Mouse (Mus musculus) stomach, embryonic 15.5 days (tissue): ENCODE results near the gene Esrrg. TPM values are rescaled to one million over a fixed set of nuclear protein-coding genes. Genes with fewer than 3 reads are reported as not detected.
A peak's percentile ranks its signal among the peaks of the same experiment; 100 is the strongest.

ENCODE experiments used
- ATAC-seq: fragments of 200-750 bp; cut with Nextera tagmentation; 2 replicates; pipeline ENCODE4 v1.8.0; 2017; ENCODE audit warnings: low read depth, moderate number of reproducible peaks, moderate TSS enrichment; ENCODE audit not compliant: insufficient read depth, low FRiP score
- H3K27ac ChIP-seq: fragments of 300-500 bp; sonication (generic); 2 replicates; pipeline ENCODE4 v1.5.1; 2015; ENCODE audit warnings: mild to moderate bottlenecking, inconsistent platforms
- H3K27me3 ChIP-seq: fragments of 300-500 bp; sonication (generic); replicated peaks from 2 replicates; pipeline ENCODE4 v1.6.1; 2015; ENCODE audit warnings: inconsistent platforms
- H3K36me3 ChIP-seq: fragments of 300-500 bp; sonication (generic); 2 replicates; pipeline ENCODE4 v1.6.1; 2015; ENCODE audit warnings: inconsistent platforms
- H3K4me1 ChIP-seq: fragments of 300-500 bp; sonication (generic); 2 replicates; pipeline ENCODE4 v1.6.1; 2015; ENCODE audit warnings: inconsistent platforms
- H3K4me2 ChIP-seq: fragments of 300-500 bp; sonication (generic); 2 replicates; pipeline ENCODE4 v1.6.1; 2015; ENCODE audit warnings: mild to moderate bottlenecking, inconsistent platforms
- H3K4me3 ChIP-seq: fragments of 300-500 bp; sonication (generic); replicated peaks from 2 replicates; pipeline ENCODE4 v1.5.1; 2015; ENCODE audit warnings: inconsistent platforms
- H3K9ac ChIP-seq: fragments of 300-500 bp; sonication (generic); 2 replicates; pipeline ENCODE4 v1.6.1; 2015; ENCODE audit warnings: inconsistent platforms
- H3K9me3 ChIP-seq: fragments of 300-500 bp; sonication (generic); 2 replicates; pipeline ENCODE4 v1.6.1; 2016; ENCODE audit warnings: inconsistent platforms
- WGBS: fragments of 180-500 bp; shearing (Covaris S2); methylation state at CpG from one replicate; pipeline ENCODE4 v1.1.7; 2015; 5-methylcytosine and 5-hydroxymethylcytosine counted together
- polyA plus RNA-seq: library from polyadenylated mRNA; unstranded; fragments of >200 nt; fragmentation: Nextera tagmentation; extraction: Ambion mirVana; gene quantifications from 2 replicates; pipeline ENCODE4 v1.2.1, GENCODE M21; 2015

Gene Esrrg
- polyA plus RNA-seq, 1 experiment from 2014 or later, result 8.2 TPM

- Histone ChIP-seq H3K9ac (no peak overlapping the region), H3K36me3 (no peaks in the 10 kb centered on the region), H3K4me2 (peak overlapping the region; percentile 92), H3K4me3 (peak overlapping the region; percentile 47), H3K4me1 (peaks cover 47% of the 10 kb centered on the region), H3K27ac (no peak overlapping the region), H3K9me3 (no peaks in the 10 kb centered on the region), H3K27me3 (peaks cover 50% of the 10 kb centered on the region)
- 3% methylated on average over 16 of the region's 16 CpGs for WGBS
- ATAC-seq, result no peak
Measured at GRCm38 (mm10) chr1:187609853-187610230, 1.3 kb downstream of the Esrrg start.

DNA sequence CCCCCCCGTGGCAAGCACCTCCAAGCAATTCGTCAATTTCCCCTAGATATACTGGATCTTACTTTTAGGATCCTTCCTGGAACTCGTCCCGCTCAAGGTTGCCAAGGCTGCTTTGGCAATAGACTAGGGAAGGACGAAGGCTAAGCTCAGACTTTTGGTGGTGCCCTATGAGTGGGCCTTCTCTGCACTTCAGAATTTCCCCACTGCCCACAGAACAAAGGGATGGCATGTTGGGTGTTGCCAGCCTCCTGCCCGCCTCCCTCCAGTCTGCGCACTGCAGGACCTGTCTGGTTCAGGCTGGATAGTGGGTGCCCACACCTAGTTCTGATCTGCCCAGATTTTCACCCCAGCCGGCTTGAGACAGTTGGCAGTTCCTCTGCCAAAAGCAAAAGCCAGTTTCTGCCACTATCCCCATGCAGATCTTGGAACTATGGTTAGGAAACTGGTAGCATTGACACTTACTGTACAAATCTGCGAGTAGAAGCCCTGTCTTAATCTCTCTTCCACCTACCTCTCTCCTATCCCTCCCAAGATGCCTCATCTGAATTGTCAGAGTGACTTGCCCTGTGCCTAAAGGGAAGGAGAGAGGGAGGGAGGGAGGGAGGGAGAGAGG is 1.9 kb downstream of the Esrrg start:
- Histone ChIP-seq H3K27ac (no peak overlapping the region), H3K27me3 (peaks cover 44% of the 10 kb centered on the region), H3K4me1 (peaks cover 41% of the 10 kb centered on the region), H3K9me3 (no peaks in the 10 kb centered on the region), H3K36me3 (no peaks in the 10 kb centered on the region), H3K9ac (no peak overlapping the region), H3K4me2 (peak overlapping the region; percentile 92), H3K4me3 (0 out of 2 replicates have a peak overlapping the region, but pooled peaks have one; percentile 47)
- ATAC-seq, result no peak
- WGBS, result 44% methylated on average over 8 of the region's 9 CpGs

DNA sequence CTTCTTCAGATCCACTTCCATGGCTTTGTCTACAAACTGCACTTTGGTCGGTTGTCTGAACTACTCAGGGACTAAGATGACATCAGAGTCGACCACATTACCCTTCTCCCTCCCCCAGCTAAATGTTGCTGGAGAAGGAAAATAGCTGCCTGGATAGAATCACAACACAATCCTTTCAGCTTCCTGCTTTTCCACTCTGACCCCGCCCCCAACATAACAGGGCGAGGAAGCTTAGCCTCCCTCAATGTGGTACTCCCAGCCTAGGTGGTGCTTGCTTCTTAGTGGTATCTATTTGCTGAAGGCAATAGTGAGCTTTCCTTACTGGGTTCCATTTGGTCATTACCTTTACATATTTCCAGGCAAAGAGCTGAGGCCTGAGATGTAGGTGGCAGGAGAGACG is 3.3 kb downstream of the Esrrg start:
- Histone ChIP-seq H3K27me3 (peaks cover 29% of the 10 kb centered on the region), H3K4me1 (peaks cover 31% of the 10 kb centered on the region)

DNA sequence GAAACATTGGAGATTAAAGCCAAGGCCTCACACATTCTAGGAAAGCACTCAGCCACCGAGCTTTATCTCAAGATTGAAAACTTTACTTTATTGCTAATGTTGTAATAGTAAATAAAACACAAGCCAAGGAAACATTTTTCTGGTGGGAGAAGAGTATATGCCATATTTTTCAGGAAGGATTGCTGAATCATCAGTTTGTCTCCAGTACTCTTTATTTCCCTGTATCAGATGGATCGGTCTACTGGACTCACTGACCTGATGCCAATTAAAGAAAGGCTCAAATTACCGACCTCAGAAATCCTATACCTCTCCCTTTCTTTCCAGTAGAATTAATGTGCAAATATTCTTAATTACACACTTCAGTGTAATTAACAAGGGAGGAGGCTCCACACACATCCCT is 4.7 kb downstream of the Esrrg start:
- peaks cover 15% of the 10 kb centered on the region for H3K27me3 ChIP-seq
- H3K4me3 ChIP-seq, result no peak overlapping the region
- no peak overlapping the region for H3K27ac ChIP-seq
- ATAC-seq, result no peak
- 70% methylated on average over 3 of the region's 3 CpGs for WGBS
- H3K4me1 ChIP-seq, result peaks cover 17% of the 10 kb centered on the region; the same call in 1 of the 2 replicates
- no peak overlapping the region for H3K9ac ChIP-seq
- H3K4me2 ChIP-seq, result no peak overlapping the region
- no peaks in the 10 kb centered on the region for H3K36me3 ChIP-seq
- H3K9me3 ChIP-seq, result no peaks in the 10 kb centered on the region

More for the DNA sequence above, 3.3 kb downstream of the Esrrg start:
- Histone ChIP-seq H3K36me3 (no peaks in the 10 kb centered on the region), H3K4me2 (no peak overlapping the region), H3K4me3 (no peak overlapping the region), H3K9ac (no peak overlapping the region), H3K27ac (no peak overlapping the region), H3K9me3 (no peaks in the 10 kb centered on the region)
- WGBS, result 36% methylated on average over 5 of the region's 5 CpGs
- no peak for ATAC-seq

- no peak overlapping the region for H3K9ac ChIP-seq
- no peak overlapping the region for H3K4me3 ChIP-seq
- H3K9me3 ChIP-seq, result no peaks in the 10 kb centered on the region
- no peak overlapping the region for H3K4me2 ChIP-seq
- no peaks in the 10 kb centered on the region for H3K4me1 ChIP-seq
- no peaks in the 10 kb centered on the region for H3K27me3 ChIP-seq
- WGBS, result 46% methylated on average over 3 of the region's 3 CpGs
- H3K36me3 ChIP-seq, result no peaks in the 10 kb centered on the region
- peak overlapping the region; percentile 7; the same call in 1 of the 2 replicates for H3K27ac ChIP-seq
- peak; percentile 83 for ATAC-seq
Measured at GRCm38 (mm10) chr1:187623981-187624380, 15.4 kb downstream of the Esrrg start.

GRCm38 (mm10) chr1:187630361-187630760 is 21.8 kb downstream of the Esrrg start:
- Histone ChIP-seq H3K4me1 (no peaks in the 10 kb centered on the region), H3K4me2 (no peak overlapping the region), H3K27ac (no peak overlapping the region), H3K27me3 (no peaks in the 10 kb centered on the region), H3K36me3 (no peaks in the 10 kb centered on the region), H3K9ac (no peak overlapping the region), H3K9me3 (no peaks in the 10 kb centered on the region), H3K4me3 (no peak overlapping the region)
- no peak for ATAC-seq
- 71% methylated on average over 8 of the region's 8 CpGs for WGBS

- ATAC-seq, result no peak
- H3K27me3 ChIP-seq, result no peaks in the 10 kb centered on the region
- H3K27ac ChIP-seq, result no peak overlapping the region
- 87% methylated on average over 8 of the region's 8 CpGs for WGBS
- H3K9me3 ChIP-seq, result no peaks in the 10 kb centered on the region
- no peaks in the 10 kb centered on the region for H3K4me1 ChIP-seq
- H3K4me2 ChIP-seq, result no peak overlapping the region
- no peak overlapping the region for H3K4me3 ChIP-seq
- H3K9ac ChIP-seq, result no peak overlapping the region
- H3K36me3 ChIP-seq, result no peaks in the 10 kb centered on the region
Measured at GRCm38 (mm10) chr1:187631486-187631885, 22.9 kb downstream of the Esrrg start.

GRCm38 (mm10) chr1:187645258-187645657 is 36.7 kb downstream of the Esrrg start:
- Histone ChIP-seq H3K4me1 (no peaks in the 10 kb centered on the region), H3K9me3 (no peaks in the 10 kb centered on the region), H3K36me3 (no peaks in the 10 kb centered on the region), H3K4me2 (no peak overlapping the region), H3K9ac (no peak overlapping the region), H3K27ac (no peak overlapping the region), H3K27me3 (no peaks in the 10 kb centered on the region), H3K4me3 (no peak overlapping the region)
- WGBS, result 83% methylated on average over 8 of the region's 8 CpGs
- ATAC-seq, result no peak

DNA sequence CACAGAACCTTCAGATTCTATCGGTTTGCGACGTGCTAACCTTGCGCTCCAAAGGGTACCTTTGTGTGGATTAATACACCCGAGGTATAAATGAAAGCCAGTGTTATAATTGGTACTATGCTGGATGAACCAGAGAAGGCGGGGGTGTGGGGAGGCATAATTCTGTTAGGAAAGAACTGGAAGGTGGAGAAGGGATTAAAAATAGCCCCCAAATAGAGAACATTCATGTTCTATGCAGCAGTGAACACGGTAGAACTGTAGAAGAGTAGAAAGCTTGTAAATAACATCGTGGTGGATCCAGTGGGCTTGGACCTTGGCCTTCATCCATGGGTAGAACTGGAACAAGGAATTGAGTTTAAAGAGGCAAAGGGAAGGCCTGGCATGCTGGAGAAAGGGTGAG is 40.0 kb downstream of the Esrrg start:
- ATAC-seq, result no peak
- H3K4me2 ChIP-seq, result no peak overlapping the region
- 0 out of 2 replicates have a peak, but pooled peaks cover 2% of the 10 kb centered on the region for H3K4me1 ChIP-seq
- 90% methylated on average over 8 of the region's 8 CpGs for WGBS
- H3K27me3 ChIP-seq, result no peaks in the 10 kb centered on the region
- no peak overlapping the region for H3K4me3 ChIP-seq
- no peaks in the 10 kb centered on the region for H3K36me3 ChIP-seq
- H3K9ac ChIP-seq, result no peak overlapping the region
- no peak overlapping the region for H3K27ac ChIP-seq
- H3K9me3 ChIP-seq, result no peaks in the 10 kb centered on the region

- WGBS, result 48% methylated on average over 5 of the region's 5 CpGs
- H3K4me1 ChIP-seq, result 0 out of 2 replicates have a peak, but pooled peaks cover 2% of the 10 kb centered on the region
- H3K4me3 ChIP-seq, result no peak overlapping the region
- H3K9ac ChIP-seq, result no peak overlapping the region
- H3K9me3 ChIP-seq, result no peaks in the 10 kb centered on the region
- no peak for ATAC-seq
- no peak overlapping the region for H3K27ac ChIP-seq
- no peaks in the 10 kb centered on the region for H3K36me3 ChIP-seq
- H3K4me2 ChIP-seq, result no peak overlapping the region
- no peaks in the 10 kb centered on the region for H3K27me3 ChIP-seq
Measured at GRCm38 (mm10) chr1:187649871-187650270, 41.3 kb downstream of the Esrrg start.

DNA sequence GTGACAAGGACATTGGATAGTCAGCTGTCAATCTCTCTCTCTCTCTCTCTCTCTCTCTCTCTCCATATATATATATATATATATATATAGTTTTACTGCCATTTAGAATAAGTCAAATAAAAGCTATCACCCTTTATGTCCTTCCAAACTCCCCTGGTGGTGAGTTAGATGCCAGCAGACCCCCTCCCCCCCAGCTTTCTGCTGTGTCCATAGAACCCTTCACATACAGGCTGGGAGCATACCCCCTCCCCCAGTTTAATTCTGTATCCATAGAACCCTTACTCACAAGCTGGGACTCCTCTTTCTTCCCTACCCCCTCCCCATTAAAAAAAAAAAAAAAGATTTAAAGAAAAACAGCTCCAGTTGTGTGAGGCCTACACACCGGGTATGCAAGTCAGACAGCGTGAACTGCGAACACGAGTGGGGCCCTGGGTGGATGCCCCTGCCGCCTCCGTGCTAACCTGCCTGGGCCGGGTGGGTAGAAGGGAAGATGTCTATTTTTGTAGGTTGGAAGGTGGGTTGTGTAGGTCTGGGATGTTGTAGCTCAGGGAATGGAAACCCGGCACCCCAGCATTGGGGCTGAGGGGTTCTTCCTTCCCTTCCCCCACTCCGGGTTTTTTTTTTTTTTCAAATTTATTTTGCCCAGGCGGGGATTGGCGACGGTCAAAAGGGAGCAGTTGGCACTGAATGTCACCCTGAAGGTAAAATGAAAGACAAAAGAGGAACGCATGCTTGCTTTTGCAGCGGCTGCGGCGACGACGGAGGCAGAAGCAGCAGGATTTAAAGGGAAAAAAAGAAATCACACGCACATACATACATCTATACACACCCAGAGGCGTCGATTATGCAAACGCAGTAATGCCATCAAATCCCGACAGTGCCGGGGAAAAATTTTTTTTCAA is 42.4 kb downstream of the Esrrg start:
- H3K4me2 ChIP-seq, result peak overlapping the region; percentile 96
- ATAC-seq, result 0 out of 2 replicates have a peak, but pooled peaks have one; percentile 5
- no peak overlapping the region for H3K9ac ChIP-seq
- 0 out of 2 replicates have a peak, but pooled peaks cover 2% of the 10 kb centered on the region for H3K4me1 ChIP-seq
- peak overlapping the region; percentile 58 for H3K4me3 ChIP-seq
- 14% methylated on average over 24 of the region's 24 CpGs for WGBS
- no peaks in the 10 kb centered on the region for H3K27me3 ChIP-seq
- no peaks in the 10 kb centered on the region for H3K36me3 ChIP-seq
- no peak overlapping the region for H3K27ac ChIP-seq
- no peaks in the 10 kb centered on the region for H3K9me3 ChIP-seq

- H3K9ac ChIP-seq, result peak overlapping the region; percentile 51
- H3K4me2 ChIP-seq, result peak overlapping the region; percentile 96
- H3K27ac ChIP-seq, result no peak overlapping the region
- no peaks in the 10 kb centered on the region for H3K9me3 ChIP-seq
- ATAC-seq, result peak; percentile 77
- no peaks in the 10 kb centered on the region for H3K36me3 ChIP-seq
- under 1% methylated on average over 47 of the region's 47 CpGs for WGBS
- H3K4me1 ChIP-seq, result 0 out of 2 replicates have a peak, but pooled peaks cover 2% of the 10 kb centered on the region
- no peaks in the 10 kb centered on the region for H3K27me3 ChIP-seq
- H3K4me3 ChIP-seq, result peak overlapping the region; percentile 58
Measured at GRCm38 (mm10) chr1:187651688-187652241, 43.2 kb downstream of the Esrrg start.
